Mouse (Mus musculus): Measurements from ENCODE around the gene Rpp14. TPM values are rescaled to one million over a fixed set of nuclear protein-coding genes. Genes with fewer than 3 reads are reported as not detected.
A peak's percentile ranks its signal among the peaks of the same experiment; 100 is the strongest.

Rpp14 gene
- polyA plus RNA-seq, 1 experiment from 2014 or later = 47.4 TPM

DNA sequence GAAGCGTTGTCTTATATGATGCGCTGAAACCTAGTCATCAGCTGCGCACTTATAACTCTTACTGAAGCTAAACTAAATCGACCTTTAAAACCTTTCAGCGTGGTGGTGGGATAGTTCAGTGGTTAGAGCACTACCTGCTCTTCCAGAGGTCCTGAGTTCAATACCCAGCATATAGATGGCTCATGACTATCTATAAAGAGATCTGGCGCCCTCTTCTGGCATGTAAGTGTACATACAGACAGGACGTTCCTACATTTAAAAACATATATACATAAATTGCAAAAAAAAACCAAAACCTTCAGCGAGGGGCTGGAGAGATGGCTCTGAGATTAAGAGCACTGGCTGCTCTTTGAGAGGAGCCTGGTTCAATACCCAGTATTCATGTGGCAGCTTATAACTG, 35.8 kb upstream of the Rpp14 start:
- no peak overlapping the region for H3K9ac ChIP-seq
- WGBS = 72% methylated on average over 8 of the region's 8 CpGs
- no peak overlapping the region for H3K4me2 ChIP-seq
- no peaks in the 10 kb centered on the region for H3K27me3 ChIP-seq
- peaks cover 47% of the 10 kb centered on the region for H3K36me3 ChIP-seq
- H3K9me3 ChIP-seq = no peaks in the 10 kb centered on the region
- no peak overlapping the region for H3K27ac ChIP-seq
- no peaks in the 10 kb centered on the region for H3K4me1 ChIP-seq (replicated peaks)
- ATAC-seq (ENCODE audit: low FRiP score) = no peak
- no peak overlapping the region for H3K4me3 ChIP-seq

DNA sequence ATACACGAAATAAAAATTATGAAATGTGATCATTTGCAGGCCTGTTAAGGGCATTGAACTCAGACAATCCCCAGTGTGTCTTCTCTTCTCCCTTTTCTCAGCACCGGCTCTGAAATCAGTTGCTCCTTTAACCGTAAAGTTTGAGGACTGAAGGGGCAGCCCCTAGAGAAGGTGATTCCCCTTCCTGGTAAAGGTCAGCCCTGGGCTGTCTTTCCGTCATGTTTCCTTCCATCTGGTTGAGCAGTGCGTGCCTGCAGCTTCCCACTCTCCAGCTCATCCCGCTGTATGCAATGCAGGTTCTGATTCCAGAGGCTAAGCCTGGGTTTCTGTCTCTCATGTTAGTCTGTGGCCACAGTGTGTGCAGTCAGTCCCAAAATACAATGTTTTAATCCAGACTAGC, 35.4 kb upstream of the Rpp14 start:
- Histone ChIP-seq H3K9ac (no peak overlapping the region), H3K4me2 (no peak overlapping the region), H3K27ac (no peak overlapping the region), H3K9me3 (no peaks in the 10 kb centered on the region), H3K36me3 (peaks cover 51% of the 10 kb centered on the region), H3K4me3 (no peak overlapping the region), H3K4me1 (replicated peaks) (no peaks in the 10 kb centered on the region), H3K27me3 (no peaks in the 10 kb centered on the region)
- no peak for ATAC-seq (ENCODE audit: low FRiP score)
- 92% methylated on average over 6 of the region's 6 CpGs for WGBS

DNA sequence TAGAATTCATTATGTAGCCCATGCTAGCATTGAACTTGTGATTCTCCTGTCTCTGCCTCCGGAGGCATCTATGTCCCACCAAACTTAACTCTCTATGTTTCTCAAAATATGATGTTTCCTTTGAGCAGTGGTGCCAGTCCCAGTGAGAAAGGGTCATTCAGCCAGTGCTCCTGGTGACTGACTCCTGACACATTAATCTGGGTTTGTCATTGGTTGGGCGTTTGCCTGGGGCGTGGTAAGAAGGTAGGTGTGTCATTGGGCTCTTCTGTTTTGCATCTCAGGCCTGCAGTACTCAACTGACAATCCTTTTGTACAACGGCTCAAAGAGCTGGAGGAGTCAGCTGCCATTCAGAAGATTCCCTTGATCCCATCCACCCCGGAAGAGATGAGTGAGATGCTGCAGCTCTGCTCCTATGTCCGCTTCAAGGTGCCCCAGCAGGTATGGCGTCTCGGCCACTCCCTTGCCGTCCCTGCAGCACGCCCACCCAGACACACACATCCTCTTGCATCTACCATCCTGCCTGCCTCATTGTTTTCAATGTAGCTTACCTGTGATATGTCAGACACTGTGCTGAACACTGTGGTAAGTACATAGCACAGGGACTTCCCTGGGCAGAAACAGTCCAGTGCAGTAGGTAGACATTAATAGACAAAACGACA, 34.9 kb upstream of the Rpp14 start:
- H3K4me1 ChIP-seq (replicated peaks) = no peaks in the 10 kb centered on the region
- H3K27ac ChIP-seq = no peak overlapping the region
- H3K9ac ChIP-seq = no peak overlapping the region
- no peak for ATAC-seq (ENCODE audit: low FRiP score)
- no peak overlapping the region for H3K4me2 ChIP-seq
- H3K27me3 ChIP-seq = no peaks in the 10 kb centered on the region
- no peaks in the 10 kb centered on the region for H3K9me3 ChIP-seq
- H3K4me3 ChIP-seq = no peak overlapping the region
- peaks cover 55% of the 10 kb centered on the region for H3K36me3 ChIP-seq
- WGBS = 89% methylated on average over 11 of the region's 11 CpGs

DNA sequence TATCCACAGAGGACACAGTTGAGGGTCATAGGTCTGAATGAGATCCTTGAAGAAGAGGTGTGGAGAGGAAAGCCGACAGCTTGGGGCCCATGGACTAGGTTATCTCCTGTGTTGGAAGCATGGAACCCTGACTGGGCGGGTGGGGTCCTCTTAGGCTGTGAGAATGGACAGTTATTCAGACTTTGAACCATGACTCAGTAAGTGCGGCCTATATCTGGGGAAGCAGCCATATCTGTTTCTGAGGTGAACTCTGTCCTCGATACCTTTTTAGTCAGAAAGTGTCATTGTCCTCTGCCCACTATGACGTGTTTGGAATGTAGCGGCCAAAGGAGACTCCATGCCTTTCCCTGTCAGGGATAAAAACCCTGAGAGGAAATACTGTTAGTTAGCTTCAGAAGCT, 33.3 kb upstream of the Rpp14 start:
- no peaks in the 10 kb centered on the region for H3K4me1 ChIP-seq (replicated peaks)
- H3K9ac ChIP-seq = no peak overlapping the region
- no peaks in the 10 kb centered on the region for H3K27me3 ChIP-seq
- no peak overlapping the region for H3K4me2 ChIP-seq
- H3K27ac ChIP-seq = no peak overlapping the region
- 94% methylated on average over 6 of the region's 6 CpGs for WGBS
- H3K4me3 ChIP-seq = no peak overlapping the region
- H3K9me3 ChIP-seq = no peaks in the 10 kb centered on the region
- ATAC-seq (ENCODE audit: low FRiP score) = no peak
- H3K36me3 ChIP-seq = peaks cover 64% of the 10 kb centered on the region

DNA sequence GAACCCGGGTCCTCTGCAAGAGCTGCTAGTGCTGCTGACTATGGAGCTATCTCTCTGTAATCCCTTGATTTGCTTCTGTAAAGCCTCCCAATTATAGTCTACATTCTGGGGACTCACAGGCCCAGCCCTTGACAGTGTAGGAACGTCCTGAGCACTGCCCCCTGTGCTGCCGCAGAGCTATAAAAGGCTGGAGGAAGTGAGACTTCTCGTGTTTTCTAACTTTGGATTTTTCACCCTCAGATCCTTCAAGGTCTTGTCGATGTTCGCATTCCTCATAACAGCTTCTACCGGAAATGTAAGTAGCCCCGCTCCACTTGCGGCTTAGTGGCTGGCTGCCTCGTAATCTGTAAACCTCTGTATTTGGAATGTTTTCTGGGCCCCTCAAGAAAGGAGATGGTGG, 30.8 kb upstream of the Rpp14 start:
- Histone ChIP-seq H3K9ac (no peak overlapping the region), H3K9me3 (no peaks in the 10 kb centered on the region), H3K27ac (no peak overlapping the region), H3K36me3 (peaks cover 64% of the 10 kb centered on the region), H3K4me2 (no peak overlapping the region), H3K4me1 (replicated peaks) (peaks cover 4% of the 10 kb centered on the region; the same call in 1 of the 2 replicates), H3K4me3 (no peak overlapping the region), H3K27me3 (no peaks in the 10 kb centered on the region)
- 91% methylated on average over 10 of the region's 10 CpGs for WGBS
- no peak for ATAC-seq (ENCODE audit: low FRiP score)

DNA sequence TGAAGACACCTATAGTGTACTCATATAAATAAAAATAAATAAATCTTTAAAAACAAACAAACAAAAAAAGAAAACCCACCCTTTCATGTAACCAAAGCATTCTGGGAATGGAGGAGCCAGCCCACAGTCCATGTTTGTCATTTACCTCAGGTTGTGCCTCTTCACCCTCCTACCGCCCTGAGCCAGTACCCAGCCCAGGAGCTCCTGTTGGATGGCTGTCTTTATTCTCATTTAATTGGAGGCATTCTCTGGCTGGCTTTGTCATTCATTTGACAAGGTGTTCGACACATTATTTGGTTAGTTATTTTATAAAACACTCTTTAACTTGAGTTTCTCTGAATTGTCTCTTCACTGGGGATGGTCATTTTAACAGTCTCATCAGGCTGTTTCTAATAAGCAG, 28.3 kb upstream of the Rpp14 start:
- H3K4me1 ChIP-seq (replicated peaks) = peaks cover 5% of the 10 kb centered on the region; the same call in 1 of the 2 replicates
- 89% methylated on average over 2 of the region's 2 CpGs for WGBS
- H3K4me3 ChIP-seq = no peak overlapping the region
- no peak overlapping the region for H3K27ac ChIP-seq
- H3K27me3 ChIP-seq = no peaks in the 10 kb centered on the region
- H3K4me2 ChIP-seq = no peak overlapping the region
- H3K9ac ChIP-seq = no peak overlapping the region
- no peak for ATAC-seq (ENCODE audit: low FRiP score)
- peaks cover 62% of the 10 kb centered on the region for H3K36me3 ChIP-seq
- H3K9me3 ChIP-seq = no peaks in the 10 kb centered on the region

DNA sequence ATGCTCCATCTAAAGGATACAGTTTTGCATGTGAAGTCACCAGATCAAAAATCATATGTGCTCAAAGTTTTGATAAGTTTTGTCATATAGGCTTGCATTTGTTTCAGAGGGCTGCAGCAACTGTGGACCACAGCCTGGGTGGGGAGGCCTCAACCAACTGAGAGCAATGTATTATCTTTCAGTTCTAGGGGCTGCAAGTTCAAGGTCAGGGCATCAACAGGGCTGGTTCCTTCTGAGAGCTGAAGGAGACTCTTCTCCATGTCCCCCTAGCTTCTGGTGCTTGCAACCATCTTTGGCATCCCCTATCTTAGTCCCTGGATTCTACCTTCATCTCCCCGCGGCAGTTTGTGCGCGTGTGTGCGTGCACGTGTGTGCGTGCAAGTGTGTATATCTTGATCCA, 27.5 kb upstream of the Rpp14 start:
- no peak overlapping the region for H3K4me3 ChIP-seq
- no peak overlapping the region for H3K27ac ChIP-seq
- ATAC-seq (ENCODE audit: low FRiP score) = no peak
- H3K4me2 ChIP-seq = no peak overlapping the region
- H3K9ac ChIP-seq = no peak overlapping the region
- WGBS = 97% methylated on average over 7 of the region's 7 CpGs
- no peaks in the 10 kb centered on the region for H3K27me3 ChIP-seq
- H3K36me3 ChIP-seq = peaks cover 58% of the 10 kb centered on the region
- peaks cover 5% of the 10 kb centered on the region; the same call in 1 of the 2 replicates for H3K4me1 ChIP-seq (replicated peaks)
- H3K9me3 ChIP-seq = no peaks in the 10 kb centered on the region

DNA sequence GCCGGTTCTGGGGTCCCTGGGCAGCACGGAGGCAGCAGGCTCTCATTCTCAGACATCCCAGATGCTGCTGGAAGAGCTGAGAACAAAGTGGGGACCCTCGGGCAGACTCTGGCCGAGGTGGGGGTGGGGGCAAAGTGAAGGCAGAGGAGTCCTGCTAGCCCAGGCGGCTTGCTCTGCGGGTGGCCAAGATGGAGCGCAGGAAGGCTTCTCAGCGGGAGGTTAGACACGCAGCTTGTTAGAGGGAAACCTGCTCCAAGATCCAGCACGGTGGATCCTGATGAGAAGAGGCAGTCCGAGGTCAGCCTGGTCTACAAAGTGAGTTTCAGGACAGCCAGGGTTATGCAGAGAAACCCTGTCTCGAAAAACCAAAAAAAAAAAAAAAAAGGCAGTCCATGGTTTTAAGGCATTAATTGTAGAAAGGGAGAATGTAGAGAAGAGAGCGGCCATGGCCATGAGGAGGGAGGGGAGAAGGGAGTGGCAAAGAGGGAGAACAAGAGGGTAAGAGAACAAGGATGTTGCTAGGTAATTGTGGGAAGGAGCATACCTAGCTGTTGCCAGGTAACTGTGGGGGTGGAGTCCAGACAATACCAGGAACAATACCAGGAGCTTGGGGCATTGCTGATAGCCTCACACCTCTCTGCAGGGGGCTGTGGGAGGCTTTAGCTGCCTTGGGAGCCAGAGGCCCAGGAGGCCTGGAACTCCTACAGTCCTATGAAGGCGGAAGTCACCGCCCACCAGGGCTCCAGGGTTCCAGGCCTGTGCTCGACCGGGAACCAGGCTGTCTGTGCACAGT, 25.7 kb upstream of the Rpp14 start:
- ATAC-seq (ENCODE audit: low FRiP score) = no peak
- Histone ChIP-seq H3K4me3 (no peak overlapping the region), H3K4me1 (replicated peaks) (peaks cover 5% of the 10 kb centered on the region; the same call in 1 of the 2 replicates), H3K9me3 (no peaks in the 10 kb centered on the region), H3K27me3 (no peaks in the 10 kb centered on the region), H3K27ac (no peak overlapping the region), H3K4me2 (no peak overlapping the region), H3K36me3 (peaks cover 46% of the 10 kb centered on the region), H3K9ac (no peak overlapping the region)
- WGBS = 16% methylated on average over 17 of the region's 17 CpGs

DNA sequence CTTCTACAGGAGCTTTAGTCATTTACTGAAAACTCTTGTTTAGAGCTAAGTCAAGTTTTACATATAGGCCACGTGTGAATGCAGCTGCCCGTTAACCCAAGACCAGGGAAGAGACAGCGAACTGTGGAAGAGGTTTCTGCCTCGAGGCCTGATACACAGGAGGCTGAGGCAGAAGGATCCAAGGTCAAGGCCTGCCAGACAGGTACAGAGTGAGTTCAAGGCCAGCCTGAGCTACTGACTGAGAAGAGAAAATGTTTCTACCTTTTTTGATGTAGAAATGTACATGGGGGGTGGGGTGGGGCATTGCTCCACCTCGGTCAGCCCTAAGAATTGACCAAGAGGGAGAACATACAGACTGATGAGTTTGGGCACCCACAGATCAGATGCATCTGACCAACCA, 24.1 kb upstream of the Rpp14 start:
- Histone ChIP-seq H3K27me3 (no peaks in the 10 kb centered on the region), H3K9me3 (no peaks in the 10 kb centered on the region), H3K27ac (no peak overlapping the region), H3K4me1 (replicated peaks) (peaks cover 5% of the 10 kb centered on the region; the same call in 1 of the 2 replicates), H3K4me2 (no peak overlapping the region), H3K9ac (no peak overlapping the region), H3K4me3 (no peak overlapping the region), H3K36me3 (peaks cover 31% of the 10 kb centered on the region)
- ATAC-seq (ENCODE audit: low FRiP score) = no peak
- 91% methylated on average over 5 of the region's 5 CpGs for WGBS

DNA sequence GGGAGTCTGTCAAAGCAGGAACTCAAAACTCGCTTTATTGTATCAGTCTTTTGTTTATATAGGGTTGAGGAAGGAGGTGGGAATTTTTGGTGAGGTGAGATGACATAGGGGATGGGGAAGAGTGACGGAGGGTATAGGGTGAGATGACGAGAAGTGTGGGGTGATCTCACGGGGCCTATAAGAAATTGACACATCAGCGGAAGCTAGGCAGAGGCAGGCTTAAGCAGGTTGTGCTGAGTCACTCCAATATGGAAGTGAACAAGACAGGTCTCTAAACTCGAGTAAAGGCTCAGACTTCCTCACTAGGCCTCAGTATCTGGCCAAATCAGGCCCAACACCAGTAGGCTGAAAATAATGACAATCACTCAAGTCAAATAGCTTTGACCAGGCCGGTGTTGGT, 20.2 kb upstream of the Rpp14 start:
- WGBS = 94% methylated on average over 7 of the region's 7 CpGs
- Histone ChIP-seq H3K27ac (no peak overlapping the region), H3K4me1 (replicated peaks) (peaks cover 14% of the 10 kb centered on the region), H3K4me3 (no peak overlapping the region), H3K9me3 (no peaks in the 10 kb centered on the region), H3K36me3 (peaks cover 17% of the 10 kb centered on the region), H3K4me2 (no peak overlapping the region), H3K27me3 (no peaks in the 10 kb centered on the region), H3K9ac (no peak overlapping the region)
- no peak for ATAC-seq (ENCODE audit: low FRiP score)

DNA sequence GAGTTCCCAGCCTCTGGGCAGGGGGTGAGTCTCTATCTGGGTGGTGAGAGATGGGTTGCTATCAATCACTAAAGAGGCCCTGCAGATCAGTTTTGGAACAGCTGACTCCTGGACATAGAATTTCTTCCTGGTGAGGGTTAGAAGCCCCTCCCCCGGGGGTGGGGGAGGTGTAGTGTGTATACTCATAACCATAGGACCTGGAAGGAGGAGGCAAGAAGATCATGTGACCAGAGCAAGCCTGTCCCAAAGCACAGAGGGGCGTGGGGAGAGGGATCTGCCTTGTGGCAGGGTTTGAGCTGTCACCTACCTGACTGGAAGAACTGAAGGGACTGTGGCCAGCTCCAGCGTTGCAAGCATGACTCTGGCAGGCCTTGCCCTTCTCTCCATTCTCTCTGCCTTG, 18.1 kb upstream of the Rpp14 start:
- ATAC-seq (ENCODE audit: low FRiP score) = peak; percentile 59; the same call in 1 of the 2 replicates
- H3K4me2 ChIP-seq = no peak overlapping the region

DNA sequence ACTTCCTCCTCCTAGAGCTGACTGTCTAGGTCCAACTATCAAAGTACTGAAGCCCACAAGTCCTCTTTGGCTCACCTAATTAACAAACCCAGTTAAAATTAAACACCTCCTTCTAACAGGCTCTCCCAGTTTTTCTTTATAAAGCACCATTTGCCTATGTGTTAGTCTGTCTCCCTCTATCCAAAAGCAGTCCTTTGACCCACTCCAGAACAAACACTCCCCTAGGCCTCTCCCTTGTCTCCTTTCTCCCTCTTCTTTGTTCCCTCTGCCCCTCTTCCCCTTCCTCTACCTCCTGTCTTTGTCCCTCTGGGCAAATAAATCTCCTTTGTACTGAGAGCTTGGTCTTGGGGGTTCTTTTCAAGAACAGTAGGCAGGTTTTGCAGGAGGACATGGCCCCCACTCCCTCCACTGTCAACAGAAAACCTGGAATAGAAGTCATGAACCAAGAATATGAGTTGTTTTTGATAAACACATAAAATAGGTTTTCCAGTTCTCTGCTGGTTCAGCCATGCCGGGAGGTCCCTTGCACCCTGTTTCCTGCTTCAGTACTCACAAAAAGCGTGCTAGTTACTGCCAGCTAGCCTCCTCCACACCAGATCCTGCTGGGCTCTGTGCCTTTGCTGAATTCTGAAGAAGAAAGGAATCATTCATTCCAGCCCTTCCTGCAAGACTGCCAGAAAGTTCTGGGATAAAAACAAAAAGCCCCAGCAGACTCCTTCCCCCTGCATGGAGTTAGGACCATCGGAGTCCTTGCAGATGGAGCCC, 17.4 kb upstream of the Rpp14 start:
- ATAC-seq (ENCODE audit: low FRiP score) = no peak
- Histone ChIP-seq H3K27me3 (no peaks in the 10 kb centered on the region), H3K27ac (no peak overlapping the region)

More for the DNA sequence above, 18.1 kb upstream of the Rpp14 start:
- 35% methylated on average over 3 of the region's 3 CpGs for WGBS
- Histone ChIP-seq H3K9me3 (no peaks in the 10 kb centered on the region), H3K4me1 (replicated peaks) (peaks cover 14% of the 10 kb centered on the region), H3K36me3 (peaks cover 6% of the 10 kb centered on the region), H3K4me3 (no peak overlapping the region), H3K27ac (no peak overlapping the region), H3K9ac (no peak overlapping the region), H3K27me3 (no peaks in the 10 kb centered on the region)

More for the DNA sequence above, 17.4 kb upstream of the Rpp14 start:
- WGBS = 32% methylated on average over 3 of the region's 3 CpGs
- no peaks in the 10 kb centered on the region for H3K9me3 ChIP-seq
- no peak overlapping the region for H3K4me3 ChIP-seq
- no peak overlapping the region for H3K4me2 ChIP-seq
- H3K4me1 ChIP-seq (replicated peaks) = peaks cover 14% of the 10 kb centered on the region
- no peak overlapping the region for H3K9ac ChIP-seq
- peaks cover under 1% of the 10 kb centered on the region for H3K36me3 ChIP-seq
